Mouse (Mus musculus) CH12.LX (cell line): Measurements from ENCODE around the gene Cdr2. TPM values are rescaled to one million over a fixed set of nuclear protein-coding genes. Genes with fewer than 3 reads are reported as not detected.
"Not testable (repeated sequence)": the region's sequence is repeated elsewhere in the genome, so short reads cannot be mapped to it uniquely, and the experiment has no call there.

Experiments used
- DNase-seq: peaks from one replicate; pipeline ENCODE4 v3.0.0-alpha.2; 2013; ENCODE audit errors: extremely low read depth
- H3K27ac ChIP-seq: 2 replicates; pipeline ENCODE4 v1.5.1; 2012; ENCODE audit warnings: low read depth, mild to moderate bottlenecking, control low read depth, moderate library complexity; ENCODE audit not compliant: insufficient read depth
- H3K27me3 ChIP-seq: replicated peaks from 2 replicates; pipeline ENCODE3; 2012; ENCODE audit warnings: inconsistent platforms
- H3K36me3 ChIP-seq, 2 experiments: replicated peaks in 1 of 2; 2 replicates each; pipeline versions ENCODE3 to v1.6.1; 2012; ENCODE audit warnings: inconsistent platforms in 1 of 2, low read length in 1 of 2, mild to moderate bottlenecking in 1 of 2, mixed read lengths in 1 of 2, moderate library complexity in 1 of 2; ENCODE audit not compliant: control insufficient read depth in 1 of 2, insufficient read depth in 1 of 2
- H3K4me1 ChIP-seq, 2 experiments: 2 replicates each; pipeline ENCODE4 v1.6.1; 2012; ENCODE audit warnings: inconsistent platforms in 1 of 2, moderate library complexity in 1 of 2; ENCODE audit not compliant: insufficient read depth in 2 of 2, control insufficient read depth in 1 of 2
- H3K4me2 ChIP-seq: 2 replicates; pipeline ENCODE4 v1.6.1; 2012; ENCODE audit warnings: low read depth, mild to moderate bottlenecking, control low read depth; ENCODE audit not compliant: poor library complexity, insufficient read depth, severe bottlenecking
- H3K4me3 ChIP-seq, 3 experiments: fragments of 150-350 bp in 1 of 3; sonication (generic) in 1 of 3; replicated peaks in 1 of 3; 2 replicates each; pipeline versions ENCODE3 to v1.5.1; 2011 to 2012; ENCODE audit warnings: low read depth in 2 of 3, low read length in 2 of 3, mild to moderate bottlenecking in 2 of 3, moderate library complexity in 2 of 3, control low read depth in 1 of 3, improper control_type of control experiment in 1 of 3, inconsistent platforms in 1 of 3, mixed read lengths in 1 of 3; ENCODE audit not compliant: poor library complexity in 1 of 3
- H3K79me2 ChIP-seq: replicated peaks from 2 replicates; pipeline ENCODE4 v1.6.1; 2012; ENCODE audit warnings: mild to moderate bottlenecking, moderate library complexity; ENCODE audit not compliant: control insufficient read depth, poor library complexity, insufficient read depth, severe bottlenecking; ENCODE audit errors: extremely low read depth
- H3K9ac ChIP-seq: 2 replicates; pipeline ENCODE4 v1.6.1; 2012; ENCODE audit warnings: low read depth, mild to moderate bottlenecking, control low read depth, moderate library complexity; ENCODE audit not compliant: insufficient read depth
- H3K9me3 ChIP-seq: replicated peaks from 2 replicates; pipeline ENCODE3; 2012; ENCODE audit warnings: low read length, inconsistent platforms, mixed read lengths
- BHLHE40 ChIP-seq: IDR thresholded peaks from 2 replicates; pipeline ENCODE4 v1.6.1; 2011; ENCODE audit warnings: mild to moderate bottlenecking, low read depth, low read length, improper control_type of control experiment
- CTCF ChIP-seq, 2 experiments: IDR thresholded peaks in 1 of 2; conservative IDR thresholded peaks in 1 of 2; 2 replicates each; pipeline ENCODE4 v1.5.1; 2011 to 2012; ENCODE audit warnings: low read depth in 2 of 2, low read length in 2 of 2, improper control_type of control experiment in 1 of 2, inconsistent platforms in 1 of 2, mild to moderate bottlenecking in 1 of 2, moderate library complexity in 1 of 2
- ETS1 ChIP-seq: conservative IDR thresholded peaks from 2 replicates; pipeline ENCODE4 v1.6.1; 2012; ENCODE audit warnings: low read depth, mild to moderate bottlenecking, inconsistent platforms, low read length, improper control_type of control experiment, moderate library complexity
- POLR2A ChIP-seq: IDR thresholded peaks from 2 replicates; pipeline ENCODE4 v1.6.1; 2011; ENCODE audit warnings: low read depth, mild to moderate bottlenecking, improper control_type of control experiment, low read length
- RAD21 ChIP-seq: IDR thresholded peaks from 2 replicates; pipeline ENCODE4 v1.6.1; 2011; ENCODE audit warnings: low read depth, mild to moderate bottlenecking, low read length, improper control_type of control experiment, moderate library complexity
- RCOR1 ChIP-seq: conservative IDR thresholded peaks from 2 replicates; pipeline ENCODE4 v1.6.1; 2012; ENCODE audit warnings: low read depth, mild to moderate bottlenecking, inconsistent platforms, low read length, improper control_type of control experiment
- SMC3 ChIP-seq: IDR thresholded peaks from 2 replicates; pipeline ENCODE4 v1.6.1; 2011; ENCODE audit warnings: low read depth, low read length, improper control_type of control experiment
- TBP ChIP-seq: conservative IDR thresholded peaks from 2 replicates; pipeline ENCODE4 v1.6.1; 2011; ENCODE audit warnings: low read depth, low read length, improper control_type of control experiment
- USF1 ChIP-seq: IDR thresholded peaks from 2 replicates; pipeline ENCODE4 v1.6.1; 2014; ENCODE audit warnings: low read depth, mild to moderate bottlenecking, inconsistent platforms, low read length, improper control_type of control experiment
- dilution Hi-C: fragments of 300-500 bp; cut with MboI; formaldehyde crosslinking; loops from 2 replicates; pipeline ENCODE4 v1.14.3; 2020; ENCODE audit warnings: low sequenced_read_pairs; ENCODE audit not compliant: extremely low pct_unique_long_range_greater_than_20kb, extremely low pct_ligation_motif_present
- in situ Hi-C: fragments of 300-500 bp; cut with MboI; formaldehyde crosslinking; loops from 3 replicates; pipeline ENCODE4 v1.14.3; 2019; ENCODE audit warnings: low sequenced_read_pairs, low pct_ligation_motif_present, low pct_unique_long_range_greater_than_20kb, mixed read lengths
- polyA plus RNA-seq: library from polyadenylated mRNA; unstranded; fragments of >175 nt; gene quantifications from 2 replicates; pipeline ENCODE4 v1.2.1, GENCODE M21; 2012; ENCODE audit warnings: low read depth; ENCODE audit not compliant: insufficient read length
- total RNA-seq, 2 experiments: library from RNA; depleted of rRNA; stranded (reverse); fragments of 300-350 nt in 1 of 2; fragments of >200 nt in 1 of 2; gene quantifications; 2 replicates each; pipeline ENCODE4 v1.2.3; 2012 to 2014

Gene Cdr2
- total and polyA plus RNA-seq, 3 experiments, result 5.7 to 9.5 (median 8.7) TPM

DNA sequence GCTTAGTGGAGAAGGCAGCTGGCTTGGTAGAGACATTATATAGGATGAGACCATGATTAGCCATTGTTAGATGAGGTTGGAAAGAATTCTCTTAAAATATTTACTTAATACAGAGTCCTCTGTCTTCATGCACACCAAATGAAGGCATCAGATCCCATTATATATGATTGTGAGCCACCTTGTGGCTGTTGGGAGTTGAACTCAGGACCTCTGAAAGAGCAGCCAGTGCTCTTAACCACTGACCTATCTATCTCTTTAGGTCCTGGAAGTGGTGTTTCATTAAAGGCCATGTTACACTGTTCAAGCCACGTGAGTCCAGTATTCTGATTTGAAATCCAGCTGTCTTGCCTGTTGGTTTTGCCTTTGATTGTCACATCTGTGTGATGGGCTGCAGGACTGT lies 68.8 kb downstream of the Cdr2 start (continued):
- TF ChIP-seq CTCF (conservative IDR thresholded peaks at IDR 0.05 in 1 of 2, IDR thresholded peaks at IDR 0.05 in 1 of 2; ENCODE audit: low read depth in 2 of 2, low read length in 2 of 2), result peak in 1 of 2 experiments; percentile 76; a peak in 2 of 4 replicates
- TF ChIP-seq RCOR1, result no peak
- TF ChIP-seq BHLHE40, result 0 out of 2 replicates have a peak, but pooled peaks have one; percentile 17
- TF ChIP-seq SMC3, result peak; percentile 84
- no peak for TF ChIP-seq USF1
- no peak for TF ChIP-seq ETS1
- no peak for TF ChIP-seq POLR2A
- peak; percentile 70 for TF ChIP-seq RAD21

GRCm38 (mm10) chr7:120911268-120911667 lies 70.8 kb downstream of the Cdr2 start:
- H3K4me2 ChIP-seq, DNase-seq, H3K27ac ChIP-seq, H3K9me3 ChIP-seq, dilution Hi-C loops, H3K4me3 ChIP-seq: not testable (repeated sequence)
- peak; percentile 57; the same call in 1 of the 2 replicates for TF ChIP-seq TBP
- TF ChIP-seq, all 38 proteins: peak for 1; not testable (repeated sequence) for 37
- not testable (repeated sequence) for H3K9ac ChIP-seq, H3K79me2 ChIP-seq, H3K27me3 ChIP-seq, H3K36me3 ChIP-seq
- in situ Hi-C loops, result loop anchor here (5.0 kb wide), 1 partner anchor 74 kb away; no protein-coding TSS in a partner anchor
- peaks cover 0 to 11% of the 10 kb centered on the region in 2 experiments; a peak in 2 of 4 replicates for H3K4me1 ChIP-seq

DNA sequence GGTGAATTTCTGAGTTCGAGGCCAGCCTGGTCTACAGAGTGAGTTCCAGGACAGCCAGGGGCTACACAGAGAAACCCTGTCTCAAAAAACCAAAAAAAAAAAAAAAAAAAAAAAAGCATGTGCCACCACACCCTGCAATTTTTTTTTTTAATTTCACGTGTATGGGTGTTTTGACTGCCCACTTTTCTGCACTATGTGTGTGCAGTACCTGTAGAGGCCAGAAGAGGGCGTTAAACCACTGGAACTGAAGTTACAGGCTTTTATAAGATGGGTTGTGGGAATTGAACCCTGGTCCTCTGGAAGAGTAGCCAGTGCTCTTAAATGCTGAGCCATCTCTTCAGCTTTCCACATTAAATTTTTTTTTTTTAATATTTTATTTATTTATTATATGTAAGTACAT lies 71.9 kb downstream of the Cdr2 start:
- in situ Hi-C loops, result loop anchor here (5.0 kb wide), 1 partner anchor 73 kb away; no protein-coding TSS in a partner anchor

More for the DNA sequence above, 71.9 kb downstream of the Cdr2 start:
- H3K4me2 ChIP-seq, DNase-seq, H3K4me3 ChIP-seq, H3K36me3 ChIP-seq, H3K27ac ChIP-seq, dilution Hi-C loops, H3K79me2 ChIP-seq, H3K4me1 ChIP-seq, H3K27me3 ChIP-seq, H3K9ac ChIP-seq, H3K9me3 ChIP-seq: not testable (repeated sequence)
- TF ChIP-seq CTCF (conservative IDR thresholded peaks at IDR 0.05 in 1 of 2, IDR thresholded peaks at IDR 0.05 in 1 of 2; ENCODE audit: low read depth in 2 of 2, low read length in 2 of 2), result peak in 1 of 2 experiments; percentile 6; a peak in 1 of 4 replicates

Other genes starting within 250 kb of the Cdr2 start
- not detected in 2 replicates for gene Vwa3a, start 243.0 kb downstream of the Cdr2 start, total RNA-seq (2012; rRNA removed)
- gene Vwa3a, start 243.0 kb downstream of the Cdr2 start, total RNA-seq (2014; rRNA removed), result not detected in 2 replicates
- gene Vwa3a, start 243.0 kb downstream of the Cdr2 start, polyA plus RNA-seq, result not detected in 2 replicates
- not detected in 2 replicates for gene Gm5737, start 169.9 kb downstream of the Cdr2 start, total RNA-seq (2012; rRNA removed)
- gene Gm5737, start 169.9 kb downstream of the Cdr2 start, total RNA-seq (2014; rRNA removed), result not detected in 2 replicates
- not detected in 2 replicates for gene Gm5737, start 169.9 kb downstream of the Cdr2 start, polyA plus RNA-seq
- 8.0 and 13.9 TPM in 2 replicates for gene Eef2k, start 139.5 kb downstream of the Cdr2 start, total RNA-seq (2012; rRNA removed)
- gene Eef2k, start 139.5 kb downstream of the Cdr2 start, total RNA-seq (2014; rRNA removed), result 5.0 and 5.5 TPM in 2 replicates
- gene Eef2k, start 139.5 kb downstream of the Cdr2 start, polyA plus RNA-seq, result 13.7 and 15.5 TPM in 2 replicates
- 33.6 and 33.7 TPM in 2 replicates for gene Polr3e, start 64.6 kb downstream of the Cdr2 start, total RNA-seq (2012; rRNA removed)
- gene Polr3e, start 64.6 kb downstream of the Cdr2 start, total RNA-seq (2014; rRNA removed), result 22.3 and 25.3 TPM in 2 replicates
- 38.1 and 38.2 TPM in 2 replicates for gene Polr3e, start 64.6 kb downstream of the Cdr2 start, polyA plus RNA-seq
- 0.63 TPM in 1 of 2 replicates, not detected in the other for gene Mfsd13b, start 197 bp upstream of the Cdr2 start, total RNA-seq (2012; rRNA removed)
- gene Mfsd13b, start 197 bp upstream of the Cdr2 start, total RNA-seq (2014; rRNA removed), result not detected in 2 replicates
- gene Mfsd13b, start 197 bp upstream of the Cdr2 start, polyA plus RNA-seq, result not detected in 2 replicates
- 21.7 and 25.8 TPM in 2 replicates for gene Mettl9, start 52.1 kb upstream of the Cdr2 start, total RNA-seq (2012; rRNA removed)
- 75.0 and 82.4 TPM in 2 replicates for gene Mettl9, start 52.1 kb upstream of the Cdr2 start, total RNA-seq (2014; rRNA removed)
- gene Mettl9, start 52.1 kb upstream of the Cdr2 start, polyA plus RNA-seq, result 42.0 and 44.3 TPM in 2 replicates
- gene Igsf6, start 92.3 kb upstream of the Cdr2 start, total RNA-seq (2012; rRNA removed), result not detected in 2 replicates
- not detected in 2 replicates for gene Igsf6, start 92.3 kb upstream of the Cdr2 start, total RNA-seq (2014; rRNA removed)
- gene Igsf6, start 92.3 kb upstream of the Cdr2 start, polyA plus RNA-seq, result 0.19 and 0.21 TPM in 2 replicates
- 0.04 and 0.08 TPM in 2 replicates for gene Otoa, start 99.3 kb upstream of the Cdr2 start, total RNA-seq (2012; rRNA removed)
- gene Otoa, start 99.3 kb upstream of the Cdr2 start, total RNA-seq (2014; rRNA removed), result not detected in 2 replicates
- not detected in 2 replicates for gene Otoa, start 99.3 kb upstream of the Cdr2 start, polyA plus RNA-seq